Mouse (Mus musculus): Measurements from ENCODE around the gene Col5a1. TPM values are rescaled to one million over a fixed set of nuclear protein-coding genes. Genes with fewer than 3 reads are reported as not detected.

Col5a1 gene
- polyA plus RNA-seq, 1 experiment from 2014 or later, result 0.03 TPM

- WGBS (ENCODE audit: missing documents), result 71% methylated on average over 5 of the region's 5 CpGs
- Histone ChIP-seq H3K79me2 (ENCODE audit: inconsistent target) (no peaks in the 10 kb centered on the region), H3K36me3 (ENCODE audit: inconsistent target) (no peaks in the 10 kb centered on the region), H3K4me3 (ENCODE audit: inconsistent target) (no peak overlapping the region), H3K27ac (no peak overlapping the region)
Measured at GRCm38 (mm10) chr2:27894986-27895385, 8.8 kb downstream of the Col5a1 start.

GRCm38 (mm10) chr2:27895648-27896047, 9.4 kb downstream of the Col5a1 start:
- H3K79me2 ChIP-seq (ENCODE audit: inconsistent target), result no peaks in the 10 kb centered on the region
- no peak overlapping the region for H3K4me3 ChIP-seq (ENCODE audit: inconsistent target)
- 76% methylated on average over 4 of the region's 4 CpGs for WGBS (ENCODE audit: missing documents)
- H3K27ac ChIP-seq, result no peak overlapping the region
- H3K36me3 ChIP-seq (ENCODE audit: inconsistent target), result no peaks in the 10 kb centered on the region

- no peaks in the 10 kb centered on the region for H3K79me2 ChIP-seq (ENCODE audit: inconsistent target)
- WGBS (ENCODE audit: missing documents), result 73% methylated on average over 6 of the region's 6 CpGs
- no peaks in the 10 kb centered on the region for H3K36me3 ChIP-seq (ENCODE audit: inconsistent target)
- no peak overlapping the region for H3K4me3 ChIP-seq (ENCODE audit: inconsistent target)
- H3K27ac ChIP-seq, result no peak overlapping the region
Measured at GRCm38 (mm10) chr2:27897161-27897560, 10.9 kb downstream of the Col5a1 start.

GRCm38 (mm10) chr2:27899894-27900293, 13.7 kb downstream of the Col5a1 start:
- WGBS (ENCODE audit: missing documents), result 57% methylated on average over 3 of the region's 3 CpGs
- Histone ChIP-seq H3K27ac (no peak overlapping the region), H3K4me3 (ENCODE audit: inconsistent target) (no peak overlapping the region), H3K79me2 (ENCODE audit: inconsistent target) (no peaks in the 10 kb centered on the region), H3K36me3 (ENCODE audit: inconsistent target) (no peaks in the 10 kb centered on the region)

GRCm38 (mm10) chr2:27901076-27901475, 14.9 kb downstream of the Col5a1 start:
- WGBS (ENCODE audit: missing documents), result 66% methylated on average over 2 of the region's 2 CpGs
- no peak overlapping the region for H3K4me3 ChIP-seq (ENCODE audit: inconsistent target)
- H3K79me2 ChIP-seq (ENCODE audit: inconsistent target), result no peaks in the 10 kb centered on the region
- H3K27ac ChIP-seq, result no peak overlapping the region
- H3K36me3 ChIP-seq (ENCODE audit: inconsistent target), result no peaks in the 10 kb centered on the region

- Histone ChIP-seq H3K27ac (no peak overlapping the region), H3K4me3 (ENCODE audit: inconsistent target) (no peak overlapping the region), H3K79me2 (ENCODE audit: inconsistent target) (no peaks in the 10 kb centered on the region), H3K36me3 (ENCODE audit: inconsistent target) (no peaks in the 10 kb centered on the region)
- 81% methylated on average over 9 of the region's 9 CpGs for WGBS (ENCODE audit: missing documents)
Measured at GRCm38 (mm10) chr2:27901525-27902245, 15.5 kb downstream of the Col5a1 start.

- H3K36me3 ChIP-seq (ENCODE audit: inconsistent target), result no peaks in the 10 kb centered on the region
- no peaks in the 10 kb centered on the region for H3K79me2 ChIP-seq (ENCODE audit: inconsistent target)
- 92% methylated on average over 3 of the region's 3 CpGs for WGBS (ENCODE audit: missing documents)
- no peak overlapping the region for H3K4me3 ChIP-seq (ENCODE audit: inconsistent target)
- H3K27ac ChIP-seq, result no peak overlapping the region
Measured at GRCm38 (mm10) chr2:27902318-27902717, 16.1 kb downstream of the Col5a1 start.

GRCm38 (mm10) chr2:27905411-27905810, 19.2 kb downstream of the Col5a1 start:
- no peak overlapping the region for H3K27ac ChIP-seq
- H3K4me3 ChIP-seq (ENCODE audit: inconsistent target), result no peak overlapping the region
- WGBS (ENCODE audit: missing documents), result 82% methylated on average over 2 of the region's 2 CpGs

GRCm38 (mm10) chr2:27910501-27910900, 24.3 kb downstream of the Col5a1 start:
- 86% methylated on average over 3 of the region's 3 CpGs for WGBS (ENCODE audit: missing documents)
- H3K36me3 ChIP-seq (ENCODE audit: inconsistent target), result no peaks in the 10 kb centered on the region
- no peak overlapping the region for H3K27ac ChIP-seq
- no peak overlapping the region for H3K4me3 ChIP-seq (ENCODE audit: inconsistent target)
- H3K79me2 ChIP-seq (ENCODE audit: inconsistent target), result no peaks in the 10 kb centered on the region

More at GRCm38 (mm10) chr2:27905411-27905810, 19.2 kb downstream of the Col5a1 start:
- no peaks in the 10 kb centered on the region for H3K79me2 ChIP-seq (ENCODE audit: inconsistent target)
- no peaks in the 10 kb centered on the region for H3K36me3 ChIP-seq (ENCODE audit: inconsistent target)

GRCm38 (mm10) chr2:27912546-27913275, 26.5 kb downstream of the Col5a1 start:
- H3K36me3 ChIP-seq (ENCODE audit: inconsistent target), result no peaks in the 10 kb centered on the region
- H3K79me2 ChIP-seq (ENCODE audit: inconsistent target), result no peaks in the 10 kb centered on the region
- H3K4me3 ChIP-seq (ENCODE audit: inconsistent target), result no peak overlapping the region
- 0% methylated on average over 1 of the region's 1 CpGs for WGBS (ENCODE audit: missing documents)
- H3K27ac ChIP-seq, result no peak overlapping the region

- H3K4me3 ChIP-seq (ENCODE audit: inconsistent target), result no peak overlapping the region
- no peak overlapping the region for H3K27ac ChIP-seq
- H3K36me3 ChIP-seq (ENCODE audit: inconsistent target), result no peaks in the 10 kb centered on the region
- WGBS (ENCODE audit: missing documents), result 55% methylated on average over 4 of the region's 4 CpGs
- no peaks in the 10 kb centered on the region for H3K79me2 ChIP-seq (ENCODE audit: inconsistent target)
Measured at GRCm38 (mm10) chr2:27915726-27916125, 29.5 kb downstream of the Col5a1 start.

- 56% methylated on average over 2 of the region's 2 CpGs for whole genome bisulfite sequencing (ENCODE audit: missing documents)
- Histone ChIP-seq H3K79me2 (ENCODE audit: inconsistent target) (no peaks in the 10 kb centered on the region), H3K36me3 (ENCODE audit: inconsistent target) (no peaks in the 10 kb centered on the region), H3K27ac (no peak overlapping the region), H3K4me3 (ENCODE audit: inconsistent target) (no peak overlapping the region)
Measured at GRCm38 (mm10) chr2:27916316-27916715, 30.1 kb downstream of the Col5a1 start.

GRCm38 (mm10) chr2:27917177-27917576, 31.0 kb downstream of the Col5a1 start:
- Histone ChIP-seq H3K79me2 (ENCODE audit: inconsistent target) (no peaks in the 10 kb centered on the region), H3K4me3 (ENCODE audit: inconsistent target) (no peak overlapping the region), H3K36me3 (ENCODE audit: inconsistent target) (no peaks in the 10 kb centered on the region), H3K27ac (no peak overlapping the region)
- whole genome bisulfite sequencing (ENCODE audit: missing documents), result 96% methylated on average over 3 of the region's 3 CpGs

- H3K27ac ChIP-seq, result no peak overlapping the region
- H3K36me3 ChIP-seq (ENCODE audit: inconsistent target), result no peaks in the 10 kb centered on the region
- H3K79me2 ChIP-seq (ENCODE audit: inconsistent target), result no peaks in the 10 kb centered on the region
- no peak overlapping the region for H3K4me3 ChIP-seq (ENCODE audit: inconsistent target)
- WGBS (ENCODE audit: missing documents), result 89% methylated on average over 7 of the region's 7 CpGs
Measured at GRCm38 (mm10) chr2:27918106-27918505, 31.9 kb downstream of the Col5a1 start.

GRCm38 (mm10) chr2:27919309-27919850, 33.2 kb downstream of the Col5a1 start:
- no peaks in the 10 kb centered on the region for H3K79me2 ChIP-seq (ENCODE audit: inconsistent target)
- 94% methylated on average over 6 of the region's 6 CpGs for WGBS (ENCODE audit: missing documents)
- H3K4me3 ChIP-seq (ENCODE audit: inconsistent target), result no peak overlapping the region
- no peak overlapping the region for H3K27ac ChIP-seq
- H3K36me3 ChIP-seq (ENCODE audit: inconsistent target), result no peaks in the 10 kb centered on the region
